Mouse (Mus musculus): ENCODE data around the gene Olfm2.

GRCm38 (mm10) chr9:20748540-20748939, 2.4 kb upstream of the Olfm2 start:
- no peak for TF ChIP-seq POLR2A (IDR thresholded peaks at IDR 0.05; ENCODE audit: borderline replicate concordance, control insufficient read depth, low read depth, low read length)
- no peak for TF ChIP-seq CTCF (IDR thresholded peaks at IDR 0.05; ENCODE audit: control insufficient read depth, insufficient read depth, low read length)

All from bone marrow, adult 2 months (tissue).